Mouse (Mus musculus) layer of hippocampus, adult 2 months (tissue): ENCODE results near the gene Ifih1. TPM values are rescaled to one million over a fixed set of nuclear protein-coding genes. Genes with fewer than 3 reads are reported as not detected.

Experiments
- DNase-seq, 2 experiments: peaks; one replicate each; pipeline ENCODE4 v3.0.0; 2022; ENCODE audit warnings: low spot score in 2 of 2
- H3K27ac ChIP-seq: fragments of 200-600 bp; 2 replicates; pipeline ENCODE4 v1.8.1; 2022
- H3K4me3 ChIP-seq: fragments of 200-600 bp; 2 replicates; pipeline ENCODE4 v1.8.1; 2022; ENCODE audit warnings: mild to moderate bottlenecking
- CTCF ChIP-seq: fragments of 200-600 bp; conservative IDR thresholded peaks from 2 replicates; pipeline ENCODE4 v1.8.1; 2022; ENCODE audit warnings: antibody characterized with exemption, mild to moderate bottlenecking, moderate library complexity
- long read RNA-seq, 2 experiments: library from polyadenylated mRNA; stranded (forward); transcript quantifications; one replicate each; pipeline ENCODE4 v2.0.0; 2021; ENCODE audit warnings: borderline mapping rate in 2 of 2
- total RNA-seq, 2 experiments: library from RNA; stranded (reverse); gene quantifications; 2 replicates each; pipeline ENCODE4 v1.2.3; 2021

Ifih1 gene
- 1 to 10 TPM; 1.8 to 2.0 TPM for total RNA-seq
- long read RNA-seq, experiment 1, partial matches to known transcripts: 0 of 1 reads
- long read RNA-seq, experiment 1, other reads (novel, unspliced or antisense): 0 of 1 reads
- long read RNA-seq, experiment 2, full-length matches to known transcripts: 1 of 2 reads
- long read RNA-seq, experiment 2, partial matches to known transcripts: 0 of 2 reads
- long read RNA-seq, experiment 2, other reads (novel, unspliced or antisense): 1 of 2 reads

- DNase-seq: no peak
- peak within 1 kb of the TSS; percentile 74 for H3K27ac ChIP-seq
- peak within 1 kb of the TSS; percentile 69 for H3K4me3 ChIP-seq
- peak; percentile 71 for TF ChIP-seq CTCF
Measured at GRCm38 (mm10) chr2:62646014-62646645, at the start of gene Ifih1. Ifih1 (minus strand) TSS chr2:62646255.

GRCm38 (mm10) chr2:62685934-62686333 lies 39.9 kb upstream of the Ifih1 start:
- no peak for DNase-seq
- Histone ChIP-seq H3K4me3 (no peak overlapping the region), H3K27ac (no peak overlapping the region)
- TF ChIP-seq CTCF: no peak

GRCm38 (mm10) chr2:62684989-62685595 lies 39.0 kb upstream of the Ifih1 start:
- Histone ChIP-seq H3K27ac (no peak overlapping the region), H3K4me3 (no peak overlapping the region)
- TF ChIP-seq CTCF: no peak
- no peak for DNase-seq

- Histone ChIP-seq H3K27ac (no peak overlapping the region), H3K4me3 (no peak overlapping the region)
- DNase-seq: peak in 1 of 2 experiments; percentile 17
- TF ChIP-seq CTCF: no peak
Measured at GRCm38 (mm10) chr2:62681667-62682066, 35.6 kb upstream of the Ifih1 start.

- Histone ChIP-seq H3K27ac (no peak overlapping the region), H3K4me3 (no peak overlapping the region)
- TF ChIP-seq CTCF: no peak
- DNase-seq: no peak
Measured at GRCm38 (mm10) chr2:62672788-62673187, 26.7 kb upstream of the Ifih1 start.

- no peak overlapping the region for H3K27ac ChIP-seq
- no peak for TF ChIP-seq CTCF
- no peak for DNase-seq
- H3K4me3 ChIP-seq: no peak overlapping the region
Measured at GRCm38 (mm10) chr2:62670767-62671166, 24.7 kb upstream of the Ifih1 start.

GRCm38 (mm10) chr2:62670301-62670700 lies 24.2 kb upstream of the Ifih1 start:
- H3K4me3 ChIP-seq: no peak overlapping the region
- H3K27ac ChIP-seq: no peak overlapping the region
- no peak for TF ChIP-seq CTCF
- no peak for DNase-seq

- H3K27ac ChIP-seq: no peak overlapping the region
- no peak overlapping the region for H3K4me3 ChIP-seq
- DNase-seq: no peak
- no peak for TF ChIP-seq CTCF
Measured at GRCm38 (mm10) chr2:62669848-62670247, 23.8 kb upstream of the Ifih1 start.

GRCm38 (mm10) chr2:62665536-62665935 lies 19.5 kb upstream of the Ifih1 start:
- Histone ChIP-seq H3K27ac (no peak overlapping the region), H3K4me3 (no peak overlapping the region)
- TF ChIP-seq CTCF: no peak
- no peak for DNase-seq

GRCm38 (mm10) chr2:62664839-62665238 lies 18.8 kb upstream of the Ifih1 start:
- TF ChIP-seq CTCF: no peak
- DNase-seq: no peak
- no peak overlapping the region for H3K27ac ChIP-seq
- peak overlapping the region; percentile 66 for H3K4me3 ChIP-seq

GRCm38 (mm10) chr2:62664135-62664670 lies 18.1 kb upstream of the Ifih1 start, which contains the start of gene Gca:
Gca (plus strand) TSS chr2:62664285.
- TF ChIP-seq CTCF: no peak
- peak; percentile 77 to 82 for DNase-seq
- H3K27ac ChIP-seq: peak within 1 kb of the TSS; percentile 78
- peak within 1 kb of the TSS; percentile 66 for H3K4me3 ChIP-seq

- no peak for TF ChIP-seq CTCF
- DNase-seq: peak in 1 of 2 experiments; percentile 39
- Histone ChIP-seq H3K4me3 (no peak overlapping the region), H3K27ac (peak overlapping the region; percentile 14; the same call in 1 of the 2 replicates)
Measured at GRCm38 (mm10) chr2:62662560-62662959, 16.5 kb upstream of the Ifih1 start.

GRCm38 (mm10) chr2:62660565-62660964 lies 14.5 kb upstream of the Ifih1 start:
- Histone ChIP-seq H3K27ac (no peak overlapping the region), H3K4me3 (no peak overlapping the region)
- DNase-seq: no peak
- TF ChIP-seq CTCF: peak; percentile 65
